Mouse (Mus musculus) forebrain, embryonic 13.5 days (tissue): ENCODE measurements at regions not wholly inside any gene's neighbourhood (a gene's known extent, or its start where the extent isn't known, plus 50 kb on each side); places are given as distances from the start of the nearest gene placed in this dataset.
"Not testable (repeated sequence)": the region's sequence is repeated elsewhere in the genome, so short reads cannot be mapped to it uniquely, and the experiment has no call there.

Experiments used
- ATAC-seq: fragments of 200-750 bp; cut with Nextera tagmentation; 2 replicates; pipeline ENCODE4 v1.8.0; 2017
- H3K27ac ChIP-seq: fragments of 300-500 bp; sonication (generic); 2 replicates; pipeline ENCODE4 v1.5.1; 2015; ENCODE audit warnings: inconsistent platforms, mild to moderate bottlenecking, moderate library complexity
- H3K27me3 ChIP-seq: fragments of 300-500 bp; sonication (generic); 2 replicates; pipeline ENCODE4 v1.6.1; 2015; ENCODE audit warnings: mild to moderate bottlenecking, inconsistent platforms
- H3K36me3 ChIP-seq: fragments of 300-500 bp; sonication (generic); 2 replicates; pipeline ENCODE4 v1.6.1; 2015; ENCODE audit warnings: mild to moderate bottlenecking, inconsistent platforms; ENCODE audit not compliant: poor library complexity, severe bottlenecking
- H3K4me1 ChIP-seq: fragments of 300-500 bp; sonication (generic); 2 replicates; pipeline ENCODE4 v1.6.1; 2015; ENCODE audit warnings: inconsistent platforms
- H3K4me2 ChIP-seq: fragments of 300-500 bp; sonication (generic); 2 replicates; pipeline ENCODE4 v1.6.1; 2015; ENCODE audit warnings: inconsistent platforms, mild to moderate bottlenecking, moderate library complexity
- H3K4me3 ChIP-seq: fragments of 300-500 bp; sonication (generic); 2 replicates; pipeline ENCODE4 v1.5.1; 2015; ENCODE audit warnings: mild to moderate bottlenecking, inconsistent platforms
- H3K9ac ChIP-seq: fragments of 300-500 bp; sonication (generic); 2 replicates; pipeline ENCODE4 v1.6.1; 2015; ENCODE audit warnings: mild to moderate bottlenecking, inconsistent platforms
- H3K9me3 ChIP-seq: fragments of 300-500 bp; sonication (generic); replicated peaks from 2 replicates; pipeline ENCODE4 v1.6.1; 2016; ENCODE audit warnings: inconsistent platforms
- WGBS: fragments of 180-500 bp; shearing (Covaris S2); methylation state at CpG from one replicate; pipeline ENCODE4 v1.1.7; 2015; 5-methylcytosine and 5-hydroxymethylcytosine counted together

- H3K4me2 ChIP-seq, result no peak overlapping the region
- H3K36me3 ChIP-seq, result no peaks in the 10 kb centered on the region
- H3K4me3 ChIP-seq, result no peak overlapping the region
- no peak overlapping the region for H3K27ac ChIP-seq
- no peaks in the 10 kb centered on the region for H3K4me1 ChIP-seq
- H3K27me3 ChIP-seq, result no peaks in the 10 kb centered on the region
- no peak overlapping the region for H3K9ac ChIP-seq
- WGBS, result 85% methylated on average over 4 of the region's 4 CpGs
- H3K9me3 ChIP-seq, result no peaks in the 10 kb centered on the region
- ATAC-seq, result no peak
Measured at GRCm38 (mm10) chr8:5523281-5523680, 418.1 kb upstream of the Slc10a2 start.

GRCm38 (mm10) chr8:5495861-5496260 lies 390.7 kb upstream of the Slc10a2 start:
- H3K4me3 ChIP-seq, result no peak overlapping the region
- WGBS, result 88% methylated on average over 2 of the region's 2 CpGs
- no peak for ATAC-seq
- no peaks in the 10 kb centered on the region for H3K9me3 ChIP-seq
- no peak overlapping the region for H3K4me2 ChIP-seq
- H3K27me3 ChIP-seq, result no peaks in the 10 kb centered on the region
- no peak overlapping the region for H3K27ac ChIP-seq
- no peak overlapping the region for H3K9ac ChIP-seq
- no peaks in the 10 kb centered on the region for H3K36me3 ChIP-seq
- H3K4me1 ChIP-seq, result no peaks in the 10 kb centered on the region

- no peak for ATAC-seq
- Histone ChIP-seq H3K27me3 (no peaks in the 10 kb centered on the region), H3K9me3 (no peaks in the 10 kb centered on the region), H3K36me3 (no peaks in the 10 kb centered on the region), H3K4me3 (no peak overlapping the region), H3K9ac (no peak overlapping the region), H3K4me1 (no peaks in the 10 kb centered on the region), H3K27ac (no peak overlapping the region), H3K4me2 (no peak overlapping the region)
- WGBS, result 88% methylated on average over 3 of the region's 3 CpGs
Measured at GRCm38 (mm10) chr8:5490491-5490890, 385.3 kb upstream of the Slc10a2 start.

DNA sequence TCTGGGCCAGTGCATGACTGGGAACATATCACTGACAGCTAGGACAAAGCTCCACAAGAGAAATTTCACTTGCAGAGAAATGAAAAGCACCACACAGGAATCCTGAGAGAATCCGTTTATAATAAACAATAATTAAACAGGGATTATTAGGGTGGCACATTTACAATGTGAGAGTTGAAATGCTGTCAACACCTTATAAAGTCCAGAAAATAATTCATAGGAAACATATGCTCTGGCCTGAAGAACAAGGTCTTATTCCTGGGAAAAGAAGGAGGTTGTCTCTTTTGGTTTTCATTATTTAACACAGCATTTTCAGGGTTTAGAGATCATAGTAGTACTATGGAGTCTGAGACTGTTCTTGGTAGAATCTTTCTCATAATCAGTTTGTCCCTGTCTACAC lies 377.8 kb upstream of the Slc10a2 start:
- Histone ChIP-seq H3K9ac (no peak overlapping the region), H3K4me2 (no peak overlapping the region), H3K4me1 (no peaks in the 10 kb centered on the region), H3K36me3 (no peaks in the 10 kb centered on the region), H3K4me3 (no peak overlapping the region), H3K9me3 (no peaks in the 10 kb centered on the region), H3K27me3 (no peaks in the 10 kb centered on the region), H3K27ac (no peak overlapping the region)
- 58% methylated on average over 1 of the region's 1 CpGs for WGBS
- ATAC-seq, result no peak

DNA sequence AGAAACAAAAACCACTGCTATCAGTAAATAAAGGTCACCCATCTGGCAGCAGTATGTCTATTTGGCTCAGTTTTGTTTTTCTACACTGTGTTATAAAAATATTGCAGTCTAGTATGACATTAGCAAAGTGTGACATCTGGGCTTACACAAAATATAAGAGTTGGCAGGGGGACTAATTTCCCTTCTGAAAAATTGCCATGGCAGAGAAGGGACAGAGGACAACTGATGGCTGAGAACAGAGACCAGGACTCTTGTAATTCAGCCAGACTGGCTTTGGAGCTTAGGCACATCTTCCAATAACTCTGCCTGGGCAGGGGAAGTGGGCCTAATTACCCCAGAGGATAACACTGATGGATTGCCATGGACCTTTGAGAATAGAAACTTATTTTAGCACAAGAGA lies 367.8 kb upstream of the Slc10a2 start:
- no peaks in the 10 kb centered on the region for H3K36me3 ChIP-seq
- no peaks in the 10 kb centered on the region for H3K27me3 ChIP-seq
- H3K4me1 ChIP-seq, result no peaks in the 10 kb centered on the region
- no peak overlapping the region for H3K9ac ChIP-seq
- H3K4me2 ChIP-seq, result no peak overlapping the region
- H3K4me3 ChIP-seq, result no peak overlapping the region
- no peaks in the 10 kb centered on the region for H3K9me3 ChIP-seq
- ATAC-seq, result no peak
- no peak overlapping the region for H3K27ac ChIP-seq

DNA sequence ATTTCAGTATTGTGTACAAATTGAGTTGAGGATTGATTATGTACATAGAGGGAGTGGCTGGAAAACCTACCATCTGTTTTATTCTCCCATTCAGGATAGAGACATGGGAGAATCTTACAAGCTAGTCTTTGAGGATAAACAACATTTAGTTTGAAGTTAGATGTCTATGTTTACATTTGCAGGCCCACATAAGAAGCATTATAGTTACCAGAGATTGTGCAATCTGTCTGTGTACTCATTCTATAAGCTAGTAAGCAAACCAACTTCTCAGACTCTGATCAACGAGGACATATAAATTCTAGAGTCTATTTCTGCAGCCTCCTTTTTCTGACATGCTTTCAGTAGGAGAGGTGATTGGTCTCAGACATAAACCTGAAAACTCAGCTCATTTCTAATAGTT lies 367.4 kb upstream of the Slc10a2 start:
- ATAC-seq, result no peak
- Histone ChIP-seq H3K4me1 (no peaks in the 10 kb centered on the region), H3K4me2 (no peak overlapping the region), H3K27ac (no peak overlapping the region), H3K9me3 (no peaks in the 10 kb centered on the region), H3K9ac (no peak overlapping the region), H3K36me3 (no peaks in the 10 kb centered on the region), H3K4me3 (no peak overlapping the region), H3K27me3 (no peaks in the 10 kb centered on the region)
- 78% methylated on average over 1 of the region's 1 CpGs for WGBS

DNA sequence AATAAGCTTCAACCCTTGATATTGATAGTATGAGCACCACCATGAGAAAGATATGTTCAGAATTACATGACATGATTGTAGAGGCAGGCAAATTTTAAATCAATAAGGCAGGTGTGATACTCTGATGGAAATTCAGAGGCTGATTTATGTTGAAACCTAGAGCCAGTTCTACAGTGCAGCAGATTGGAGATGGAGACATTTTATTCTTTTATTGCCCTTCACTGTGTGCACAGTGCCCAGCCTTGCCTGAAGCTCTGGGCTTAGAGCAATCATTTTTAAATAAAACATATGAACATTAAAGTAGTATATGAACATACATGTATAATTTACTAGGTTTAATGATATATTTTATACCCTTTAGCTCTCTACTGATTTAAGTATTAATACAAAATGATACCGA lies 352.5 kb upstream of the Slc10a2 start:
- H3K4me3 ChIP-seq, result no peak overlapping the region
- no peak overlapping the region for H3K27ac ChIP-seq
- no peaks in the 10 kb centered on the region for H3K9me3 ChIP-seq
- H3K27me3 ChIP-seq, result no peaks in the 10 kb centered on the region
- WGBS, result 95% methylated on average over 1 of the region's 1 CpGs
- no peaks in the 10 kb centered on the region for H3K4me1 ChIP-seq
- H3K36me3 ChIP-seq, result no peaks in the 10 kb centered on the region
- no peak overlapping the region for H3K4me2 ChIP-seq
- no peak for ATAC-seq
- no peak overlapping the region for H3K9ac ChIP-seq

DNA sequence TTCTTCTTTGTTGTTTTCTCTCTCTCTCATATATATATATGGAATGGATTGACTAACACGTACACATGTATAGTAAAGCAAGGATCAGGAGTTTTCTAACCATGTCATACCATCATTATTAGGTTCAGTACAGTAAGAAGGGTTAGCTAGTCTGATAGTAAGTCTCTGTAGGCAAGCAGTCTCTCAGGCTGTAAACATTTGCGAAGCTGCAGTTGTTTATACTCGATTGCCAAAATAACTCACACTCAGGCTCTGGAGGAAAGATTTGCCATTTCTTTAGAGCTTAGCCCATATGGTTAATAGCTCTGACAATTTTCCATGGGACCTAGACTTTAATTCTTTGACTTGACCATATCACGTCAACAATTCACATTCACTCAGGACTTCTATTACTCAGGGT lies 348.3 kb upstream of the Slc10a2 start:
- no peaks in the 10 kb centered on the region for H3K9me3 ChIP-seq
- H3K4me1 ChIP-seq, result no peaks in the 10 kb centered on the region
- no peak overlapping the region for H3K27ac ChIP-seq
- ATAC-seq, result no peak
- H3K4me2 ChIP-seq, result no peak overlapping the region
- H3K27me3 ChIP-seq, result no peaks in the 10 kb centered on the region
- H3K4me3 ChIP-seq, result no peak overlapping the region
- H3K36me3 ChIP-seq, result no peaks in the 10 kb centered on the region
- no peak overlapping the region for H3K9ac ChIP-seq
- WGBS, result 94% methylated on average over 4 of the region's 4 CpGs

GRCm38 (mm10) chr8:5442243-5442642 lies 337.1 kb upstream of the Slc10a2 start:
- not testable (repeated sequence) for H3K27me3 ChIP-seq, H3K9ac ChIP-seq, H3K36me3 ChIP-seq, H3K4me1 ChIP-seq, H3K9me3 ChIP-seq, H3K27ac ChIP-seq, ATAC-seq, H3K4me2 ChIP-seq, H3K4me3 ChIP-seq
- 94% methylated on average over 5 of the region's 5 CpGs for WGBS

GRCm38 (mm10) chr8:5440404-5440803 lies 335.3 kb upstream of the Slc10a2 start:
- H3K36me3 ChIP-seq, H3K27me3 ChIP-seq, H3K4me1 ChIP-seq, H3K4me2 ChIP-seq, H3K27ac ChIP-seq, H3K4me3 ChIP-seq, ATAC-seq, H3K9me3 ChIP-seq, H3K9ac ChIP-seq: not testable (repeated sequence)
- WGBS, result 89% methylated on average over 3 of the region's 3 CpGs

GRCm38 (mm10) chr8:5439054-5439453 lies 333.9 kb upstream of the Slc10a2 start:
- Histone ChIP-seq H3K4me1 (no peaks in the 10 kb centered on the region), H3K9me3 (0 out of 2 replicates have a peak, but pooled peaks cover 4% of the 10 kb centered on the region), H3K4me2 (no peak overlapping the region), H3K27me3 (no peaks in the 10 kb centered on the region), H3K4me3 (no peak overlapping the region), H3K27ac (no peak overlapping the region), H3K9ac (no peak overlapping the region), H3K36me3 (no peaks in the 10 kb centered on the region)
- no peak for ATAC-seq
- WGBS, result 35% methylated on average over 2 of the region's 2 CpGs

DNA sequence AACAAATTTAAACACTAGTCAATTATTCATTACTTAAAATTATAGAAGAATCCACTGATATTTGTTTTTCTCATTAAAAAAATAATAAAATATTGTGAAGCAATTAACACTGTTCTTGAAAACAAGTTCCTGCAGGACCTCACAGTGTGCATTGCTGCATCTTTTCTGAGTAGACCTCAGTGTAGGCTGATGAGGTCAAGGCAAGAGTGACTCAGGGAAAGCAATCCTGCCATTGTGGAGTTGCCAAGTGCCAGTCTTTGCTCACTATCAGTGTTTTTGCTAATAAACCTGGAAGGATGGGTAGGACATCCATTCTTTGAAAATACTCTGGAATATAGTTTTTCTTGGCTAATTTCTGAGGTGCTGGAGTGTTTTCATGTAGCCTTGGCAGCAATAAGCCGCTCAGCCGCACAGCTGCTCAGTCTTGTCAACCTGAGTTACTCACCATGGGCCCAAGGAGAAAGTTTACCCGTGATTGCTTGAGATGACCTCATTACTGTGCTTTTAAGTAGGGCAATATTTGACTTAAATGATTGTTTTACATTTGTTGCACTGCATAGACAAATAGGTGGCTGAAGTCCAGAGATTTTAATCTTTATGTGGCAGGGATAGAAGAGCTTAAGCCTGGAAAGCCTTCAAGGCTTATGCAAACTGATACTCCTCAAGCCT lies 323.3 kb upstream of the Slc10a2 start:
- Histone ChIP-seq H3K27ac (no peak overlapping the region), H3K4me1 (no peaks in the 10 kb centered on the region), H3K4me3 (no peak overlapping the region), H3K9ac (no peak overlapping the region), H3K4me2 (no peak overlapping the region), H3K36me3 (no peaks in the 10 kb centered on the region), H3K9me3 (no peaks in the 10 kb centered on the region), H3K27me3 (no peaks in the 10 kb centered on the region)
- 86% methylated on average over 3 of the region's 3 CpGs for WGBS
- ATAC-seq, result no peak

GRCm38 (mm10) chr8:5416841-5417240 lies 311.7 kb upstream of the Slc10a2 start:
- not testable (repeated sequence) for H3K9me3 ChIP-seq, ATAC-seq, H3K4me3 ChIP-seq, H3K36me3 ChIP-seq, H3K4me2 ChIP-seq, H3K9ac ChIP-seq, H3K27me3 ChIP-seq, H3K27ac ChIP-seq, H3K4me1 ChIP-seq
- WGBS, result 27% methylated on average over 2 of the region's 2 CpGs
